Mouse (Mus musculus): ENCODE data around the gene Dvl2. TPM values are rescaled to one million over a fixed set of nuclear protein-coding genes. Genes with fewer than 3 reads are reported as not detected.

Gene Dvl2
- polyA plus RNA-seq, 1 experiment from 2014 or later, result 31.8 TPM

MicroRNAs within 50 kb of the gene (microRNA counts, 519-probe panel; counts per million panel counts)
- 97.1 counts per million, percentile 29 among the panel's probes with 10 or more counts for microRNA mmu-miR-324-3p
- 2,789 counts per million, percentile 72 among the panel's probes with 10 or more counts for microRNA mmu-miR-324-5p

Other genes starting within 250 kb of the Dvl2 start
- 18.1 and 19.1 TPM in 2 replicates for gene Polr2a, start 242.0 kb upstream of the Dvl2 start, polyA plus RNA-seq (2015; fragmentation: Nextera tagmentation; extraction: Ambion mirVana)
- 0.15 and 0.16 TPM in 2 replicates for gene Slc35g3, start 238.6 kb upstream of the Dvl2 start, polyA plus RNA-seq (2015; fragmentation: Nextera tagmentation; extraction: Ambion mirVana)
- gene Zbtb4, start 234.7 kb upstream of the Dvl2 start, polyA plus RNA-seq (2015; fragmentation: Nextera tagmentation; extraction: Ambion mirVana), result 2.3 and 2.4 TPM in 2 replicates
- 3.5 and 4.3 TPM in 2 replicates for gene Chrnb1, start 204.7 kb upstream of the Dvl2 start, polyA plus RNA-seq (2015; fragmentation: Nextera tagmentation; extraction: Ambion mirVana)
- gene Fgf11, start 198.7 kb upstream of the Dvl2 start, polyA plus RNA-seq (2015; fragmentation: Nextera tagmentation; extraction: Ambion mirVana), result 1.2 and 1.4 TPM in 2 replicates
- 31.2 and 31.4 TPM in 2 replicates for gene Tmem102, start 195.0 kb upstream of the Dvl2 start, polyA plus RNA-seq (2015; fragmentation: Nextera tagmentation; extraction: Ambion mirVana)
- not detected in 2 replicates for gene Gm39566, start 185.3 kb upstream of the Dvl2 start, polyA plus RNA-seq (2015; fragmentation: Nextera tagmentation; extraction: Ambion mirVana)
- gene Spem2, start 182.1 kb upstream of the Dvl2 start, polyA plus RNA-seq (2015; fragmentation: Nextera tagmentation; extraction: Ambion mirVana), result not detected in 2 replicates
- 0.21 TPM in 1 of 2 replicates, not detected in the other for gene Spem1, start 178.4 kb upstream of the Dvl2 start, polyA plus RNA-seq (2015; fragmentation: Nextera tagmentation; extraction: Ambion mirVana)
- gene Nlgn2, start 162.8 kb upstream of the Dvl2 start, polyA plus RNA-seq (2015; fragmentation: Nextera tagmentation; extraction: Ambion mirVana), result 5.2 and 5.3 TPM in 2 replicates
- gene Tmem256, start 162.1 kb upstream of the Dvl2 start, polyA plus RNA-seq (2015; fragmentation: Nextera tagmentation; extraction: Ambion mirVana), result 442 and 459 TPM in 2 replicates
- 70.4 and 74.6 TPM in 2 replicates for gene Plscr3, start 154.2 kb upstream of the Dvl2 start, polyA plus RNA-seq (2015; fragmentation: Nextera tagmentation; extraction: Ambion mirVana)
- gene Tnk1, start 141.9 kb upstream of the Dvl2 start, polyA plus RNA-seq (2015; fragmentation: Nextera tagmentation; extraction: Ambion mirVana), result 14.4 and 16.4 TPM in 2 replicates
- not detected in 2 replicates for gene Tmem95, start 122.6 kb upstream of the Dvl2 start, polyA plus RNA-seq (2015; fragmentation: Nextera tagmentation; extraction: Ambion mirVana)
- gene Kctd11, start 119.2 kb upstream of the Dvl2 start, polyA plus RNA-seq (2015; fragmentation: Nextera tagmentation; extraction: Ambion mirVana), result 5.2 and 5.5 TPM in 2 replicates
- gene Acap1, start 105.1 kb upstream of the Dvl2 start, polyA plus RNA-seq (2015; fragmentation: Nextera tagmentation; extraction: Ambion mirVana), result 4.8 and 5.9 TPM in 2 replicates
- 7.7 and 7.9 TPM in 2 replicates for gene 2810408A11Rik, start 99.6 kb upstream of the Dvl2 start, polyA plus RNA-seq (2015; fragmentation: Nextera tagmentation; extraction: Ambion mirVana)
- 7.0 and 10.0 TPM in 2 replicates for gene Neurl4, start 99.5 kb upstream of the Dvl2 start, polyA plus RNA-seq (2015; fragmentation: Nextera tagmentation; extraction: Ambion mirVana)
- 68.1 and 68.5 TPM in 2 replicates for gene Gps2, start 86.7 kb upstream of the Dvl2 start, polyA plus RNA-seq (2015; fragmentation: Nextera tagmentation; extraction: Ambion mirVana)
- gene Eif5a, start 78.6 kb upstream of the Dvl2 start, polyA plus RNA-seq (2015; fragmentation: Nextera tagmentation; extraction: Ambion mirVana), result 1,625 and 1,693 TPM in 2 replicates
- gene Ybx2, start 64.8 kb upstream of the Dvl2 start, polyA plus RNA-seq (2015; fragmentation: Nextera tagmentation; extraction: Ambion mirVana), result 2.5 and 3.1 TPM in 2 replicates
- 20.4 and 21.8 TPM in 2 replicates for gene Slc2a4, start 52.4 kb upstream of the Dvl2 start, polyA plus RNA-seq (2015; fragmentation: Nextera tagmentation; extraction: Ambion mirVana)
- 977 and 1,030 TPM in 2 replicates for gene Cldn7, start 35.8 kb upstream of the Dvl2 start, polyA plus RNA-seq (2015; fragmentation: Nextera tagmentation; extraction: Ambion mirVana)
- gene Ctdnep1, start 19.4 kb upstream of the Dvl2 start, polyA plus RNA-seq (2015; fragmentation: Nextera tagmentation; extraction: Ambion mirVana), result 23.2 and 26.3 TPM in 2 replicates
- 102 and 105 TPM in 2 replicates for gene Elp5, start 18.1 kb upstream of the Dvl2 start, polyA plus RNA-seq (2015; fragmentation: Nextera tagmentation; extraction: Ambion mirVana)
- 529 and 559 TPM in 2 replicates for gene Gabarap, start 9.5 kb upstream of the Dvl2 start, polyA plus RNA-seq (2015; fragmentation: Nextera tagmentation; extraction: Ambion mirVana)
- gene Phf23, start 4.8 kb upstream of the Dvl2 start, polyA plus RNA-seq (2015; fragmentation: Nextera tagmentation; extraction: Ambion mirVana), result 58.6 and 61.3 TPM in 2 replicates
- gene Acadvl, start 14.8 kb downstream of the Dvl2 start, polyA plus RNA-seq (2015; fragmentation: Nextera tagmentation; extraction: Ambion mirVana), result 114 and 128 TPM in 2 replicates
- 7.2 and 8.5 TPM in 2 replicates for gene Dlg4, start 16.3 kb downstream of the Dvl2 start, polyA plus RNA-seq (2015; fragmentation: Nextera tagmentation; extraction: Ambion mirVana)
- 0.19 and 0.56 TPM in 2 replicates for gene Asgr1, start 53.5 kb downstream of the Dvl2 start, polyA plus RNA-seq (2015; fragmentation: Nextera tagmentation; extraction: Ambion mirVana)
- 0.21 and 0.43 TPM in 2 replicates for gene Asgr2, start 92.0 kb downstream of the Dvl2 start, polyA plus RNA-seq (2015; fragmentation: Nextera tagmentation; extraction: Ambion mirVana)
- gene Mgl2, start 129.7 kb downstream of the Dvl2 start, polyA plus RNA-seq (2015; fragmentation: Nextera tagmentation; extraction: Ambion mirVana), result 0.72 and 0.80 TPM in 2 replicates
- gene Clec10a, start 155.6 kb downstream of the Dvl2 start, polyA plus RNA-seq (2015; fragmentation: Nextera tagmentation; extraction: Ambion mirVana), result 0.98 and 1.2 TPM in 2 replicates
- 2.9 and 3.7 TPM in 2 replicates for gene Slc16a11, start 212.2 kb downstream of the Dvl2 start, polyA plus RNA-seq (2015; fragmentation: Nextera tagmentation; extraction: Ambion mirVana)
- 13.2 and 16.0 TPM in 2 replicates for gene Slc16a13, start 220.5 kb downstream of the Dvl2 start, polyA plus RNA-seq (2015; fragmentation: Nextera tagmentation; extraction: Ambion mirVana)
- 11.1 and 11.9 TPM in 2 replicates for gene Bcl6b, start 229.2 kb downstream of the Dvl2 start, polyA plus RNA-seq (2015; fragmentation: Nextera tagmentation; extraction: Ambion mirVana)
- 133 and 138 TPM in 2 replicates for gene 0610010K14Rik, start 237.3 kb downstream of the Dvl2 start, polyA plus RNA-seq (2015; fragmentation: Nextera tagmentation; extraction: Ambion mirVana)
- 8.8 and 10.6 TPM in 2 replicates for gene Gm21988, start 239.2 kb downstream of the Dvl2 start, polyA plus RNA-seq (2015; fragmentation: Nextera tagmentation; extraction: Ambion mirVana)
- 196 and 226 TPM in 2 replicates for gene Rnasek, start 239.2 kb downstream of the Dvl2 start, polyA plus RNA-seq (2015; fragmentation: Nextera tagmentation; extraction: Ambion mirVana)